Mouse (Mus musculus) granulocyte monocyte progenitor cell, adult 5-6 weeks (primary cell): Measurements from ENCODE around the gene Zfp1. TPM values are rescaled to one million over a fixed set of nuclear protein-coding genes. Genes with fewer than 3 reads are reported as not detected.

Experiments
- ATAC-seq: replicated peaks from 2 replicates; pipeline ENCODE4 v1.8.0; 2016; ENCODE audit warnings: mild to moderate bottlenecking, moderate TSS enrichment, inconsistent platforms; ENCODE audit not compliant: poor library complexity, severe bottlenecking
- total RNA-seq, 2 experiments: library from RNA; stranded (forward) in 1 of 2; stranded (reverse) in 1 of 2; fragments of 200-712, 200-1000 nt in 1 of 2; fragments of >200 nt in 1 of 2; fragmentation: Nextera tagmentation in 1 of 2; gene quantifications; 2 replicates each; pipeline ENCODE4 v1.2.3; 2014 to 2017

The Zfp1 gene
- total RNA-seq, 2 experiments from 2014 or later: 10.9 to 23.6 TPM

- no peak for ATAC-seq
Measured at GRCm38 (mm10) chr8:111709223-111709622, 66.0 kb downstream of the Zfp1 start.

DNA sequence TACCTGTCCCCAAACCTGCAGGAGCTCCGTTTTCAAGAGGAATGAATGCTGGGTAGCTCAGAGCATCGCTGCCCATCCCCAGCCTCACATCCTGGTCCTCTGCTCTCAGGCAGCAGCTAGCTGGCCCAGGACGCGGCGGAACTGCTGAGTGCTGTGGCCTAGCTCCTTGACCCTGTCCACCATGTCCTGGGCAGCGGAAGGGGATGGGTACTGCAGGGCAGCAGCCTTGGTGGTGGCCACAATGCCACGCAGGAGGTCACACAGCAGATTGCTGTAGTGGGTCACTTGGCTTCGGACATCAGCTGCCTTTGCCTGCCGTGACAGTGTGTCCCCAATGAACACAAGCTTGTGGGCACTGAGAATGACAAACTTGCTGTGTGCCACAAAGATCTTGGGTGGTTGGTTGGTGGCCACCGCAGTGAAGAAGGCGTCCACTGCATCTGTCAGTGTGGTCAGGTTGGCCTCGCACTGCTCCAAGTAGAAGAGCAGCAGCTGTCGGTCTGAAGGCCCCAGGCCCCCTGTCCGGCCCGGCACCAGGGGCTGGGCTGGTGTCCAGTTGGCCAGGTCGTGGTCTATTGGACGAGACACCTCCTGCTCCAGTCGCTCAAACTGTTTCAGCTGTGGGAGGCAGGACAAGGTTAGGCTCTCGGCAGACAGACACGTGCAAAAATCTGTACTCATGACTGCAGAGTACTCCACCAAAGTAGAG is 67.7 kb downstream of the Zfp1 start:
- no peak for ATAC-seq

DNA sequence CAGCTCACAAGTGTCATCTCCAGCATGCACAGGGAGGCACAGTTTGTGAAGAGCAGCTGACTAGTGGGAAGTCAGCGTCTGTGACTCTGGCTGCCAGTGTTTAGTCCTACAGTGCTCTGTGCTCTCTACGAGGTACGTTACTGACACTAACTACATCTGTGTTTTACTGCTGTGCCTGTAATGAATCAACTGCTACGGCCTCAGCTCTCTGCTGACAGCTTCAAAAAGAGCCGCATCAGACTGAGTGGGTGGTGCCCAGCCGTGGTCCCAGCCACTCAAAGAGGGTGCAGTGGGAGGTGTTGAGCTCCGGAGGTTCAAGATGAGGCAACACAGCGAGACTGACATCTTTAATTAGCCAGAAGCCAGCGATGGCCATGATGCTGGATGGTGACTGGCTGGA is 68.9 kb downstream of the Zfp1 start:
- no peak for ATAC-seq

GRCm38 (mm10) chr8:111712588-111712987 is 69.4 kb downstream of the Zfp1 start:
- ATAC-seq: peak; percentile 54

- no peak for ATAC-seq
Measured at GRCm38 (mm10) chr8:111713291-111713690, 70.1 kb downstream of the Zfp1 start.

- no peak for ATAC-seq
Measured at GRCm38 (mm10) chr8:111713817-111714216, 70.6 kb downstream of the Zfp1 start.

- no peak for ATAC-seq
Measured at GRCm38 (mm10) chr8:111714295-111714694, 71.1 kb downstream of the Zfp1 start.

DNA sequence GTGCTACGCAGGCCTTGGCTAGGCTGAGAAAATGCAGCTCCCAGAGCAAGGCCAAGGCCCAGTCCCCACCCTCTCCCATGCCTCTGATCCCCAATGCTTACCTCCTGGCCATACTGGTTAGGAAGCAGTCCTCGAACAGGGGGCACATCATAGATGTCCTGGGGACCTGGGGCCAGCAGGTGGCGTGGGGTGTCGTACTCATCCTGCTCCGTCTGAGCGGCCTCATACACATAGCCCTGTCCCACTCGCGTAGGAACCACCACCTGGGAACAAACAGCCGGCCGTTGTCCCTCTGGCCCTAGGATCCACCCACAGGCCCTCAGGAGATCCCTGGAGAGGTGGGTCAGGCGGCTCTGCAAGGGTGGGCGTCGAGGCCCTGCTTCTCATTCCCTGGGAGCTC is 72.3 kb downstream of the Zfp1 start:
- ATAC-seq: no peak

- ATAC-seq: no peak
Measured at GRCm38 (mm10) chr8:111716603-111717487, 73.6 kb downstream of the Zfp1 start.

GRCm38 (mm10) chr8:111717488-111717792 is 74.2 kb downstream of the Zfp1 start:
- no peak for ATAC-seq

DNA sequence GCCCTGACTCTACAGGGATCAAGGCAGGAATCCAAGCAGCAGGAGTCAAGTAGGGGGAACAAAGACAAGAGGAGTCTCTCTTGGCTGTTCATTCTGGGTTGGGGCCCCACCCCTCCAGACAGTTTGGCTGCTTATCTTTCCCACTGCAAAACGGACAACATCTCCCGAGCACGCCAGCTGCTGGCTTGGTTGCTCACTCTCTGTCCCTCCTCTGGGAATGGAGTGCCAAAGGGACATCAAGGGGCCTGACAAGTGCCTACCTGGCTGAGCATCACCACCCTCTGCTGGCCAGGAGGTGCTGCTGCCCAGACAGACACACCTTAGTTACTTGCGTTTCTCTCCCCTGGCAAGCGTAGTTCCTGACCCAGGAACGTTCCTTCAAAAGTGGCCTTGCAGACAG is 74.7 kb downstream of the Zfp1 start:
- no peak for ATAC-seq

- ATAC-seq: no peak
Measured at GRCm38 (mm10) chr8:111718937-111719336, 75.7 kb downstream of the Zfp1 start.

DNA sequence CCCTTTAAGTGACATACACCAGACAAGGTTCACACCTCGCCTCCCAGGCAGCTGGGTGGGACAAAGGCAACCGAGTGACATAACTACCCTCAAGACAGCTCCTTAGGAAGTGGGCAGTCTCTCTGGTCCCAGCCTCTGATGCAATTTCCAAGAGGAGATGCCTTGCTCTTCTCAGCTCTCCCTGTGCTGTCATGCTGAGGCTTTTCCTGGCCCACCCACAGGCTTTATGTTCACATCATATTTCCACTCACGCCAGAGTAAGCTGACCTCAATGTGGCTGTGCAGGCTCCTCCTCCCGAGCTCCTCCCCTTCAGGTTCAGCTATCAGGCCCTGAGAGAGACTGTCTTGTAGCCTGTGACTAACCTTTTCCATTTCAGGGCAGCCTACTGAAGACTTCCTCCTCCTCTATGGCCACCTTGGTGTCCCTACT is 76.9 kb downstream of the Zfp1 start:
- ATAC-seq: peak; percentile 57

Other genes with a start within 250 kb of the Zfp1 start
- not detected in 2 replicates for gene Fa2h, start 249.6 kb upstream of the Zfp1 start, total RNA-seq (2014; fragmentation: Nextera tagmentation)
- not detected in 2 replicates for gene Fa2h, start 249.6 kb upstream of the Zfp1 start, total RNA-seq (2017)
- 6.7 and 7.7 TPM in 2 replicates for gene Wdr59, start 121.3 kb upstream of the Zfp1 start, total RNA-seq (2014; fragmentation: Nextera tagmentation)
- gene Wdr59, start 121.3 kb upstream of the Zfp1 start, total RNA-seq (2017): 4.0 and 5.6 TPM in 2 replicates
- 84.7 and 119 TPM in 2 replicates for gene Znrf1, start 107.3 kb upstream of the Zfp1 start, total RNA-seq (2014; fragmentation: Nextera tagmentation)
- gene Znrf1, start 107.3 kb upstream of the Zfp1 start, total RNA-seq (2017): 63.4 and 75.4 TPM in 2 replicates
- gene Ldhd, start 13.0 kb upstream of the Zfp1 start, total RNA-seq (2014; fragmentation: Nextera tagmentation): not detected in 2 replicates
- not detected in 2 replicates for gene Ldhd, start 13.0 kb upstream of the Zfp1 start, total RNA-seq (2017)
- not detected in 2 replicates for gene Ctrb1, start 47.6 kb downstream of the Zfp1 start, total RNA-seq (2014; fragmentation: Nextera tagmentation)
- not detected in 2 replicates for gene Ctrb1, start 47.6 kb downstream of the Zfp1 start, total RNA-seq (2017)
- not detected in 2 replicates for gene Bcar1, start 100.4 kb downstream of the Zfp1 start, total RNA-seq (2014; fragmentation: Nextera tagmentation)
- not detected in 2 replicates for gene Bcar1, start 100.4 kb downstream of the Zfp1 start, total RNA-seq (2017)
- 92.7 and 94.8 TPM in 2 replicates for gene Cfdp1, start 210.9 kb downstream of the Zfp1 start, total RNA-seq (2014; fragmentation: Nextera tagmentation)
- gene Cfdp1, start 210.9 kb downstream of the Zfp1 start, total RNA-seq (2017): 217 and 238 TPM in 2 replicates
- gene Tmem170, start 233.3 kb downstream of the Zfp1 start, total RNA-seq (2014; fragmentation: Nextera tagmentation): 0.62 and 2.0 TPM in 2 replicates
- gene Tmem170, start 233.3 kb downstream of the Zfp1 start, total RNA-seq (2017): 0.05 and 0.73 TPM in 2 replicates